Mouse (Mus musculus): ENCODE data around the gene Ldlrad3. TPM values are rescaled to one million over a fixed set of nuclear protein-coding genes. Genes with fewer than 3 reads are reported as not detected.

The Ldlrad3 gene
- polyA plus RNA-seq (2017; shearing (Covaris generic)), result 0.59 TPM

GRCm38 (mm10) chr2:102185951-102186561, at the start of gene Ldlrad3:
Ldlrad3 (minus strand) TSS chr2:102186385.

Other genes starting within 250 kb of the Ldlrad3 start
- 40.3 TPM for gene Trim44, start 221.4 kb upstream of the Ldlrad3 start, polyA plus RNA-seq (2017; shearing (Covaris generic))